Mouse (Mus musculus) thymus, postnatal 10 days (tissue): Measurements from ENCODE around the gene Ppp1cc.

Source experiments
- DNase-seq, 2 experiments: peaks; one replicate each; pipeline ENCODE4 v3.0.0; 2021; ENCODE audit warnings: low spot score in 2 of 2

Gene Ppp1cc

DNA sequence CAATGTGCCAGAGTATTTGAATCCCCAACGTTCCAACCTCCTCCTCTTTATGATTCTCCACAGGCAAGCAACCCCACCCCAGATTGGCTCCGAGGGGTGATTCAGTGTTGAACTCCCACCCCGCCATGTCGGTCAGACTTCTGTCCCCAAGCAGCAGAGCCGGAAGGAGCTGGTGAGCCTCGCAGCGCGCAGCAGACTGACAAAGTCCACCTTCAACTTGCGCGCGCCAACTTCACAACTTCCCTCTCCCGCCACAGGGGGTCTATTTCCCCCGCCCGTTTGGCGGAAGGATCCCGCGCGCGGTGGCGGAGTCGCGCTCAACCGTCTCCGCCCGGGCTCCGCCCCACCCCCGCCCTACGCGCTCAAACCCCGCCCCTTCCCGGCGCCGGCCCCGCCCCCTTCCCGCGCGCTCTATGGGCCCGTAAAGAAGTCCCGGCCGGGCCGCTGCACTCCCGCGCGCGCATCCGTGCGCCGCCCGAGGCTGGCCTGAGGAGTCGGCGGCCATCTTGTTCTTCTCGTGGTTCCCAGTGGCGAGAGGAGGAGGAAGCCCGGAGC, at the start of gene Ppp1cc:
Ppp1cc (plus strand) TSS at position 452 of the 555 bp plus-strand sequence.
- DNase-seq, result peak; percentile 89 to 96

DNA sequence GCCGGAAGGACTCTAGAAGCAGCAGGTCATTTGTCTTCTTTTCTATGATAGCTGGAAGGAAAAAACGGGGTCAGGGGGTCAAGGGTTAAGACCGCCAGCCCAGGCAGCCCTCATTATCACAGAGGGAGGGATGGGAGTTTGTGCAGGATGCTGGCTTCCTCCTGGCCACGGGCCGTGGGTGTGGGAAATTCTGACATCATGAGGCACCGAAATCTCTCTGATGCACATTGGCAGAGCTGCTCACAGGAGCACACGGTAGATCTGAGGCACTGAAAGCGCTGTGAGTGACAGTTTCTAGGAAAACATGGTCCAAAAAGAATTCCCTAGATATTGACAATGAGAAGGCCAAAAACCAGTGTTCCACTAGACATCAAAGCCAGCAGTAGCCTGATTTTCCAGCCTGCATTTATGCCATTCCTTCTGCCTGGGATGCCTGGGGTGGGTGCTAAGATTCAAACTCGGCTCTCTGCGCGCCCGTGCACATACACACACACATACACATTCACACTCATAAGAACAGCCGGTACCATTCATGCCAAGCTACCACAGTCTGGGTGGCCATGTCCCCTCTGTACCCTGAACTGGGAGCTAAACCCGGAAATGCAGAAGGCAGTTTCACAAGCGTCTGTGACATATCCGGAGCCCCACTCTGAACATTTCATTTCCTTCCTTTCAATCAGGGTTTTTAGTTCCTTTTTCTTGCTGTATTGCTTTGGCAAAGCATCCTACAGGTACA, 48.6 kb upstream of the Ppp1cc start:
- no peak for DNase-seq

DNA sequence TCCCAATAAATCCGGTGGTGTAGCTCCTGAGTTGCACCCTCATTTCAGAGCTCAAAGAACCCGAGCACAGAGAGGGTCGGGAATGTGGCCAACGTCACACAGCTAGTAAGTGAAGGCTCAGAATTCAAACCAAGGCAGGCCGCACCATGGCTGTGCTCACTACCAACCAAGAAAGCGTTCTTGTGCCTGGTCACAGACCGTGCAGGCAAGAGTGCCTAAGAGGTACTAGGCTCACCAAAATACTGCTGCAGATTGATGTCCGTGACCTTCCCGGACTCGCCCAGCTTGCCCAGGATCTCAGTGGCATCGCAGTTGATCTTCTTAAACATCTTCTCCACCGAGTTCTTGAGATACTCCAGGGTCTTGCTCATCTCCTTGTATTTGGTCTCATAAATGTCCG, 47.5 kb upstream of the Ppp1cc start:
- no peak for DNase-seq

DNA sequence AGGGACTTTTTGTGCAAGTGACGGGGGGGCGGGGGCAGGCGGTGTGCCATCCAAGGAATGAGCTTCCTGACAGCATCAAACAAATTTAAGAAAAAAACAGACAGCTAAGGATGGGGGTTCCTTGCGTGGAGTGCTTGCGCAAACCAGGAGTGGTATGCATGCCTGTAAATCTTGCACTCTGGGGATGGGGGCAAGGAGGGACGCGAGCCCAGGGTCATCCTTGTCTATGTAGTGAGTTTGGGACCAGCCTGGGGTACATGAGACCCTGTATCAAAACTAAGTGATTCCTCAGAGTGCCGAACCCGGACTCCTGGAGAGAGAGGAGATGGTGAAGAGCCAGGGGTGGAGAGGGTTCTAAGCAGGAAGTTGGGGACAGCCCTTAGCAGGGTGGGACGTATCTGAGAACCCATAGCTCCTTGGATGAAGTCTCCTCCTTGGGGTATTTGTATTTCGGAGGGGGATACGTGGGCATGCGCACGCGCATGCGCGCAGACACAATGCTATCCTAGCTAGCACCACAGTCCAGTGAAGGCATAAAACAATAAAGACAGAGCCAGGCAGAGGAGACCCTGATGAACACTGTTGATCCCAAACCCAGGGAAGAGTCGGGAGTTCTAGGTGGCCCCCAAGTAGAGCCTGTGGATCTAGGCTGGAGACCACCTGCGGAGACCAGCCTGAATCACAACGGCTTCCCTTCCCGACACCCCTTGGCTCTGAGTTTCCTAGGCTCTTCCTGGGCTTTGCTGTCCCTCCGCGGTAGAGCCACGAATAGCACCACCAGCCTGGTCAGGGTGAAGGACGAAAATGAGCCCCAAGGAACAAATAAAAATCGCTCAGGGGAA, 46.8 kb upstream of the Ppp1cc start:
- DNase-seq, result no peak

DNA sequence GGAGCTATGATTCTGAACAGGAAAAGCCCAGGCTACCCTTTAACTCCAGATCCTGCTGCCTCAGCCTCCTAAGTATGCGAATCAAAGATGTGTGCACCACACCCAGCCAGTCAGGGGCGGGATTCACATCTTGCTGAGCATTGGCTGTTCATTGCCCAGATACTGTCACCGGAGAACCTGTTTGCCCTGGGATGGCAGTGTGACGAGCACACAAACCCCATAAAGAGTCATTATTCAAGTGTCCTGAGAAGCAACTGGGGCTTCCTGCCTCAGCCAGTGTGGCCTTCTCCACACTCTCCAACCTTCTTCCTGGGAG, 46.2 kb upstream of the Ppp1cc start:
- no peak for DNase-seq

DNA sequence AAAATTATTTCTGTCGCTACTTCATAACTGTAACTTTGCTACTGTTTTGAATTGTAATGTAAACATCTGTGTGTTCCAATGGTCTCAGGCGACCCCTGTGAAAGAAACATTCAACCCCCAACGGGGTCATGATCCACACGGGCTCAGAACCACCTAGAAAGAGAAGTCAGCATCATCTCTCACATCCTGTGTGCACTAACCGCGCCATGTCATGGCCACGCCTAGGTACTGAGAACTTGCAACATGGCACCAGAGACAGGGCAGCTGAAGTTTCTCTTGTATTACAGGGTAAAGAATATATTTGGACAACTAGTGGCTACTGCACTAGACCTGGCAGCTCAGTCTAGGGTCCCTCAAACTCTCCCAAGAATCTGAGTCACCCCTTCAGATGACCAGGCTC, 44.6 kb upstream of the Ppp1cc start:
- no peak for DNase-seq

DNA sequence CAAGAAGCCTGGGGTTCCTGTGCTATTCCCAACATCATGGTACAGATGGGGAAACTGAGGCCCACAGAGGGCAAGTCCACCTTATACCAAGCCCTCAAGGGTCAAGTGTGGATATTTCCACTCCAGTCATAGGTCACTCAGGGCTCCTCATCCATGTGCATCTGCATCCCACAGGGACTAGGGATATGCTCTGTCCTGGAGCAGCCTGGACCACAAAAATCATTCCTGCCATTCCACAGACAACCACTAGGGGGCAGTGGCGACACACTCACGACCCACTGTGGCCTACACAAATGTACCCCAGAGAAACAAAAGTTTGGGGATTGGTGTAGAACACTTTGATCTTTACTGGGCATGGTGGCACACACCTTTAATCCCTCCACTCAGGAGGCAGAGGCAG, 43.9 kb upstream of the Ppp1cc start:
- peak; percentile 56 to 70 for DNase-seq

DNA sequence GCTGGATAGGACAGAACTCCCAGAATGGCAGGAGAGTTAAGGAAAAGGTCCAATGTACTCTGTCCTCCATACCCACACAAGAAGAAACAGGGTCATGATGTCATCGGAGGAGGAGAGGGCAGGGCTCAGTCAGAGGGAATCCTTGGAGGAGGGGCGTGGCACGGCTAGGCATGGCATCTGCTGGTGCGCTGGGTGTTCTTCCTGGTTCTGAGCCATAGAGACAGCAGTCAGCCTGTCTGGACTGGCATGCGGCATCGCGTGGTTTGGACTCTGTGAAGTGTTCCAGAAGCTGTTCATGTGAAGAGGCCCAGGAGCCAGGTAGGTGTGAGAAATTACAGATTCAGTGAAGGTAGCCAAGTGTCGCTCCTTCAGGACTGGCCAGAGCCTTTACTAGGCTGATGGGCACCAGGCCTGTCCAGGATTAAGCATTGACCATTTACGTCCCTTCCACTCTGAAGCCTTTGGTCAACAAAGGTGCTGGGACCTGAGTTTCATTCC, 42.8 kb upstream of the Ppp1cc start:
- DNase-seq, result no peak

DNA sequence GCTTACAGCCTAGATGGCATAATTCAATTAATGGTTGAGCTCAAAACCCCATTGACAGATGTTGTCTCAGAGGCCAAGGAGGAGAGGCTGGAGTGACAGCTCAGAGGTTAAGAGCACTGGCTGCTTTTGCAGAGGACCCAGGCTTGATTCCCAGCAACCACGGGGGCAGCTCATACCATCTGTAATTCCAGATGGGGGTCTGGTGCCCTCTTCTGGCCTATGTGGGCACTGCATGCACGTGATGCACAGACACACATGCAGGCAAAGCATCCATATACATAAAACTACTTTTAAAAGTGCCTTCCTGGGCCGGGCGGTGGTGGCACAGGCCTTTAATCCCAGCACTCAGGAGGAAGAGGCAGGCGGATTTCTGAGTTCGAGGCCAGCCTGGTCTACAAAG, 41.8 kb upstream of the Ppp1cc start:
- DNase-seq, result peak in 1 of 2 experiments; percentile 27

DNA sequence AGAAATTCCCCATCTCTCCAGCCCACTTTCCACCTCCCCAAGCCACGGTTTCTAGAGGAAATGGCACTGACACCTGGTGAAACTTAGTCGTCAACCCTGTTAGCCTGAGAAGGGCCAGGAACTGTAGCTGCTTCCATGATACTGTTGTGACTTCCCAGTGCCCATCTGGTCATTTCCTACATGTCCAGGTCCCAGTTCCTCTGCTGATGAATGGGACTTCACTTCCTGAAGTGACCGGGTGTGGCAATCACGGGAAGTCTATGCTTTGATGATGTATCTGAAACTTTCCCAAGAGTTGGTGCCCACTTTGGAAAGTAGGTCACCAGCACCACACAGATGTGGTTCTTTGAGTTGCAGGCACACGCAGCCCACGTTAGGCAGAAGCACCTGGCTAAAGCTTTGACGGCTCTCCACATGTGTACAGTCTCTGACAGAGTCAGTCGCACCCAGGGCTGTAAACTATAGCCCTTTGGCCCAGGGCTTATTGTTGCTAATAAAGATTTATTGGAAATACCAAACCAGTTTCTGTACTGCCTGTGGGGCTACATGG, 32.8 kb upstream of the Ppp1cc start:
- peak; percentile 45 to 60 for DNase-seq

DNA sequence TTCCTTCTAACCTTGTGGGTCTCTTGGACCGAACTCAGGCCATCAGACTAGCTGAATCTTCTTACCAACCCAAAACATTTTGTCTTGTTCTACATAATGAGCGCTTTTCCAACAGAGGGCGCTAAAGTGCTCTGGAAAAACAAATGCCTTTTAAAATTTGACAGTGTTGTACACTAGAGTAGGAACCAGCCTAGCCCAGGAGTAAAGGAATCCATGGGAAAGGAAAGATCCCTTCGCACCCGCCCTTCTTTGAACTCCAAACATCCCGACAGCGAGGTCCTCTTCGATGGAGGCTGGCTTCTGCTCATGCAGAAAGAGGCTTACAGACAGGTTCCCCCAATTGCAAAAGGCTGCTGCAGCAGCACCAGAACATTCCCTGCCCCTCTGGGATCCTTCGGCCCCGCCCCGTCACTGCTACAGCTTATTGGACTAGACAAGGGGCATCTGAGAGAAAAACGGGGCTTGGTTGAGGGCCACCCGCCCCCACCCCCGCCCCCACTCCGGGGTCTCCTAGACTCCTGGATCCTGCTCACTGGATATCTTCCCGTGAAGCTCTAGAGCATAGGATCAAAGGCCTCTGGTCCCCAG, 28.9 kb upstream of the Ppp1cc start:
- DNase-seq, result peak; percentile 53 to 83

DNA sequence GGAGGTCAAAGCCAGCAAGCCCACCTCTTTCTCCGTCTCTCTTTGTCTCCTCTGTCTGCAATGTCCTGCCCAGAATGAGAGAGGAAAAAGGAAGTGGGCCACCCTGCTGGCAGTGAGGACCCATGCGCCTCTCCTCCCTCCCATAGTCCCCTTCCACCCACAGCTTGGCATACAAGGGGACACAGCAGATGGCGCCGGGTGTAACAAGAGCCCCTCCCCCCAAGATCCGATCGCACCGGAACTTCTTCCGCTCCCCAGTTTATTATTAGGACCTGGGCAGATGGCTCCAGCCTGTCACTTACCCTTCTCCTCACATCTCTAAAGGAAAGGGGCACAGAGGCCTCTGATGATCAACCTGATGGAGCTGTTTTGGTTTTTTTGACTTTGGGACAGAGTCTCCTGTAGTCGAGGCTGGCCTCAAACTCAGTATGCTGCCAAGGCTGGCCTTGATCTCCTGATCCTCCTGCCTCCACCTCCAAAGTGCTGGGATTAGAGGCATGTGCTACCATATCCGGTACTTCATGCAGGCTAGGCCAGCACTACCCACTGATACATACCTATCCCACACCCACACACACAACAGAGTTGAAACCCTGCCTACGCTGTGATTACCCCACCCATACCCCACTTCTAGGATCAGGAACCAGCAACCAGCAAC, 27.6 kb upstream of the Ppp1cc start:
- DNase-seq, result no peak

DNA sequence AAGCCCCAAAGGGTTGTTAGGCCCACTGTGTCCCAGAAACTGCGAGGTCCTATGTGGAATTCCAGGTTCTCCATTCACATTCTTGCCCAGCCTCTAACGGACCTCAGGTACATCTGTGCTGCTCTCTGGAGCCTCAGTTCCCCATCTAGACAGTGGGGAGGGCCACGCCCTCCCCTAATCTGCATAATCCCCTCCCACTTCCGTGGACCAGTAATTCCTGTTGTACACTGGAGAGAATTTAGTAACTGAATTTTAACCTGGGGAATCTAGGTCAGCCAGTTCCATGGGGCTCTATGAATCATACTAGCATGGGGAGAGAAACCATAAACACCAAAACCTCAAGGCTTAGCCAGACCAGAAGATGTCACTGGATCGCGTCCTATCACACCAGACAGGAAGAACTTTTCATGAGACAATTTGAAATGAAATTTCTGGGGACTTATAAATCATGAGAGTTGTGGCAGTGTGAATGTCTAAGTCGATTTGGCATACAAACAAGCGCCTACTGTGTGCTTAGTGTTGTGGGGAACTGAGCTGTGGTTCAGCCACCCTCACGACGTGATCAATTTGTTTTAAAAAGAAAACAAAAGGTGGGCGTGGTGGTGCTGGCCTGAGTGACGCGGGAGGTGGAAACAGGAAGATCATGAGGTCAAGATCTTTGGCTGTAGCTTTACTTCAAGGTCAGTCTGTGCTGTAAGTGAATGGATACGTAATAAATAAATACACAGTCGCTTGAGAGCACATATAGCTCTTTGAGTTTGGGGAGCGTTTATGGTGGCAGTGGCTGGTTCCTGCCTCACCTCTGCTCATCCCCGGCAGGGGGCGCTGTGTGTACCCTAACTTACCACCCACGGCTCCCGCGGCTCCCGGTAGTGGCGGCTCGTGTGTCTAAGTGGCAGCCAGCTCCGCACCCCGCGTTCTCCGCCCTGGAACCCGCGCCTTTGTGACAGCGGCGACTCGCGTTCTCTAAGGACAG, 26.7 kb upstream of the Ppp1cc start:
- peak; percentile 88 to 98 for DNase-seq

DNA sequence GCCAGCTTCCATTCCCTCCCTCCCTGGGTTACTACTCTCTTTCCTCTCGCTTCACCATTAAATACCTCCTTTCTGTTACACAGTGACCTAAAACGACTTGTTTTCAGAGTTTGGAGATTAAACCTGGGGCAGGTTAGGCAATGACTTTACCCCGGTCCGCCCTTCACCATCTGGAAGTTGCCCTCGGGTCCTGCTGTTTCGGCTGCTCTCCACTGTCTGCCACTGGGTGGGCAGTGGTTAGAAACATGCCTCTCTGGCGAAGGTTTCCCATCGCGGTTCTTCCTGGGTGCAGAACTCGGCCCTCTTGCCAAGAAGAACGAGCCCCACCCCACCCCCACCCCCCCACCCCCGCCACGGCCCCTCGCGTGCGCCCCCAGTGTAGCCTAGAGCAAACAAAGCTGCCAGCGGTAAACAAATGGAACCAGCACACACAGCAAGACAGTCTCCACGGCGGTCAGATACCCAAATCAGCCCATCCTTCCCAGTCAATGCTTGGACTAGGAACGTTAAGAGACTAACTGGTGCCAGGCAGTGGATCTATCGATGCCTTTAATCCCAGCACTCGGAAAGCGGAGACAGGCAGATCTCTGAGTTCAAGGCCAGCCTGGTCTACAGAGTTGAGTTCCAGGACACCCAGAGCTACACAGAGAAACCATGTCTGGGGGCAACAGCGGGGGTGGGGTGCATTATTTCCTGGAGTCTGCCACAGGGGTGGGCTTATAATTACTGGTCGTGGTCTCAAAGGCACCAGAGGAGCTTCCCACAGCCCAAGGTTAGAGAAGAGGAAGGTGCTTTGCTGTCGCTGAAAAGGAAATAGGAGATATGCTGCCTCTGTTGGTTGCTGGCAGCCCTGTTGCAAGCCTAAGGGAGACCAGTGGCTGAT, 25.7 kb upstream of the Ppp1cc start:
- no peak for DNase-seq

DNA sequence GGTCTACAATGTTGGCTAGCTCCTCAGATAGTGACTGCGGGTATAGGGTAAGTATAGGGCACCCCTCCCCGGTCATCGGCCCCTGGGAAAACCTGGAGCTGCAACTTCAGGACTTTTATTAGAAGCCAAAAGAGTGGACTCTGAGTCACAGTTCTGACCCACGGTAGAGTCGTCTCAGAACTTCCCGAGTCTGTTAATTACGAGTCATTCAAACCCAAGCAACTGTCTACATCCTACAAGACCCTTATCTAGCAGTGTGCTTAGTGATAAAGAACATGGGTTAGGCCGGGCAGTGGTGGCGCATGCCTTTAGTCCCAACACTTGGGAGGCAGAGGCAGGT, 25.1 kb upstream of the Ppp1cc start:
- no peak for DNase-seq

DNA sequence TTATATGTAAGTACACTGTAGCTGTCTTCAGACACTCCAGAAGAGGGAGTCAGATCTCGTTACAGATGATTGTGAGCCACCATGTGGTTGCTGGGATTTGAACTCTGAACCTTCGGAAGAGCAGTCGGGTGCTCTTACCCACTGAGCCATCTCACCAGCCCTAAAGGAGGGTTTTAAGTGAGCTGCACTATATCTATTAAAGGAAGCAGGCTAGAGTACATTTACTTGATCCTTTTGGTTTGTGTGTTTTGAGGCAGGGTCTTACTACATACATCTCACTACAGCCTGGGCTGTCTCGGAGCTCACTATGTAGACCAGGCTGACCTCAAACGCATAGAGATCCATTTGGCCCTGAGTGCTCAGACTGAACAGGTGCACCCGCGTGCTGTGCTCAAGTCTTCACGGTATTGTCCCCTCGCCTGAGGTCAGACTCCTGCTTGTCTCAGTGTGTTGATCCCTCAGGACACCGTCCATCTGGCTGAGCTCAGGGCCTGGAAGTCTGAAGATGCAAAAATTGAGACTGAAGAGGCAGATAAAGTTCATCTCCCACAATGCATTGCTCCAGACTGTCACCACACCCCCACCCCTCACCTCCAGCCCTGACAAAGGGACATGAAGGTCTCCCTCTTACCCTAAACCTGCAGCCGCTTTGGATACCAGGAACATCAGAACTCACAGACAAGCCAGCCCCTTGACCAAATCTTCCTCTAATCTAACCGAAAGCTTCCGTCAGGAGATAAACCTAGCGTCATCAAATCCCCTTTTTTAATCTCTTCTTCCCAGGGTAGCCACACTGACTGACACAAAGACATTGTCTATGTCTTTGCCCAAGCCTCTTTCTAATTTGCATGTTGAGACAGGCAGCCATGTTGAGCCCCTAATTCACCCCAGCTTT, 23.4 kb upstream of the Ppp1cc start:
- no peak for DNase-seq

DNA sequence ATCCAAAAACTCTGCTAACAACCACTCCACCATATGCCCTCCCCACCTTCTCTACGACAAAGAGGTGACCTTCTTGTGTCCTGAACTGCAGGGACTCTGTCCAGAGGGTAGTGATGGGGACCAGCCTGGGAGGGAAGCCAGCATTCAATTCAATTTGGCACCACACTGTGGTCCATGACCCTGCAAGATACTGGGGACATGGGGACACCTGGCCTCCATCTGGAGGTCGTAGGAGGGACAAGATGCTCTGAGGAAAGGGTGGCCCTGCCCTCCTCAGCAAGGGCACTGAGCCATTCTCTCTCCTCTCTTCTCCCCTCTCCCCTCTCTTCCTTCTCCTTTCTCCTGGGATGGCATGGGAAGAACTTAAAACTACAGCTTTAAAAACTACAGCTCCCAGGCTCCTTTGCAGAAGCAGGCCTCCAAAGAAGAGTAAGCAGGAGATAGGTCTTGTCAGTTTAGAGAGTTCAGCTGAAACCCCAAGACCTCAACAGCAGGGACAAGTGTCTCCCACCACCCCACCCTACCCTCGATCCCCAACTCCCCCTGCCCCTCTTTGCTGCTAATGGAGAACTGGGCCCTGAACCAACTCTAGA, 22.7 kb upstream of the Ppp1cc start:
- DNase-seq, result no peak
